Mouse (Mus musculus) layer of hippocampus, adult 11-12 months (tissue): Measurements from ENCODE around the gene Lama2.
"Not testable (repeated sequence)": the region's sequence is repeated elsewhere in the genome, so short reads cannot be mapped to it uniquely, and the experiment has no call there.

Experiments used
- DNase-seq: peaks from one replicate; pipeline ENCODE4 v3.0.0; 2022; ENCODE audit warnings: low spot score

The Lama2 gene

DNA sequence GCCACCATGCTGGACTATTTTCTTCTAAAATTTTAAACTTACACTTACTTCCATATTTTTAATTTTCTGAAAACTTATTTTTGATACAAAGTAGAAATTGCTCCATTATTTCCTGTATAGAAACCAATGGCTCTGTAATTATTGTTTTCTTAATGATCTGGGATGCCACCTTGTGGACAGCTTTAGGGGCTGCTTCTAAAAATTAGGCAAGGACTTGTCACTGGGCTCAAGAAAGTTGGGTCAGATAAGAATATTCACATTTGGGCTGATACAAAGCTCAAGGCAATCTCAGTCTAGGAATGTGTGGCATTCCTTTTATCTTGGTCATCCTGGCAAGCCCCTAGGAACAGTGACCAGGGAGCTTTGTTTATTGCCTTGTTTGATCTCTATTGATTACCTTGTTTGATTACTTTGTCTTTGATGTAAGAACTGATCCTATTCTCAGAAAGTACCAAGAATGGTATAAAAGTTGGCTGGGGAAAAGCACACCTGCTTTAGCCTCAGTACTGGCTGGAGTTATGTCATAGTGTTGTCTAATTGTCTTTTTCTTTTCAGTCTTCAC, 606.7 kb downstream of the Lama2 start:
- DNase-seq: no peak

GRCm38 (mm10) chr10:27007364-27007763, 612.2 kb downstream of the Lama2 start:
- DNase-seq: no peak

- no peak for DNase-seq
Observed at GRCm38 (mm10) chr10:27005716-27006115, 613.8 kb downstream of the Lama2 start.

DNA sequence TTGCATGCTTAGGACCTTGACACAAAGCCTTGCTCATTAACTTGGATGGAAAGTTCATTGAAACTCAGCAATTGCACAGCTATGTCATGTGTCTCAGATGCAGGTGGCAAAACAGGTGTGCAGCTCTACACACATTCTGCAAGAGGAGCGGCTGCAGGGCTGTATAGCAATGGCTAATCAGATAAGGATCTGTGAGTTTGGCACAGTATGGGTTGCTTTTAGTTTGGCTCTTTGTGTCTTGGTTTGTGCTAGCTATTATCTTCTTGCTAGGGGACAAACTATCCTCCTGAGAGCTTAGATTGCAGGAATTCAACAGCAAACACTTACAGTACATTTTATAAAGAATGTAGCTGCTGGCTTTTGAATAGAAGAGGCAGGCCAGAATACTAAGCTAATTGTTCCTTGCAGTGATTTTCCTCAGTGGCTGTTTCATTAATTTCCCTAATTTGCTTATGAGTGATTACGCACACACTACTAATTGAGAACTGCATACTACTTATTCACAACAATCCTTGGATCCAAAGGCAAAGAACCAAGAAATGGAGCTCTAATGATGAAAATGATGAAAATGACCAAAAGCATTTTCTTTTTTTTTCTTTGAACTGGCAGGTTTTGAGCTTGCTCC, 617.9 kb downstream of the Lama2 start:
- DNase-seq: no peak

- DNase-seq: no peak
Observed at GRCm38 (mm10) chr10:26996684-26997083, 622.9 kb downstream of the Lama2 start.

- DNase-seq: no peak
Observed at GRCm38 (mm10) chr10:26995987-26996386, 623.6 kb downstream of the Lama2 start.

DNA sequence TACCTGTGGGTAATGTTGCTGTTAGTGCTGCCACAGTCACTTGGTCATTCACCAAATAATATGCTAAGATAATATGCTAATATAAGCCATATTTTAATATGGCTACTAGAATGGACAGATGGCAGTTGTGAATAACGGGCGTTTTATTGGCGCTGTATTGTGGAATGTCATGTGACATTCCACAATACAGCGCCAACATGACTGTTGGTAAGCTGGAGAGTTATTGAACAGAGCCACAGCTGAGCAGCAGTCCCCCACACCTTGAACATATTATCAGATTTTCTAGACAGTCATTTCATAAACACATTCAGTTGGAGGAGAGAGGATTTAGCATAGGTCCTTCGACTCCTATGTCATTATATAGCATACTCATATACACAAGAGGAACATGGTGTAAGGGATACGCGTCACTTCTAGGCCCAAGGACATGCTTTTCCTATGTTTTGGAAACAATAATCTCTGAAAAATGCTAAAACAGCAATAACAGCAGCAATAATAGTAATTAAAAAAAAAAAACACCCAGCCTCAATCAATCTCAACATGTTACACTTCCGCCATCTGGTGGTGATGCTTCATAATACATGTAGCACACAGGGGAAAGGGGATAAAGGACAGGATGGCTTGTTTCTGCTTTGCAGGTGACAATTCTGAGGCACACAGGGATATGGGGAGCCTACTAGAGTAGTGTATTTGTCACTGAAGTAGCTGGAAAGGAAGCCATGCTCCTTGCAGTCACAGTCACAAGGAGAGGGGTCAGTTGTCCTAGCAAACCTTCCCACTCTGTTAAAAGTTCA, 624.2 kb downstream of the Lama2 start:
- DNase-seq: peak; percentile 75

- DNase-seq: no peak
Observed at GRCm38 (mm10) chr10:26993971-26994761, 625.4 kb downstream of the Lama2 start.

- no peak for DNase-seq
Observed at GRCm38 (mm10) chr10:26985451-26985850, 634.1 kb downstream of the Lama2 start.

- DNase-seq: not testable (repeated sequence)
Observed at GRCm38 (mm10) chr10:26984082-26984481, 635.5 kb downstream of the Lama2 start.

- DNase-seq: no peak
Observed at GRCm38 (mm10) chr10:26983583-26983982, 636.0 kb downstream of the Lama2 start.

GRCm38 (mm10) chr10:26982621-26983020, 636.9 kb downstream of the Lama2 start:
- no peak for DNase-seq

DNA sequence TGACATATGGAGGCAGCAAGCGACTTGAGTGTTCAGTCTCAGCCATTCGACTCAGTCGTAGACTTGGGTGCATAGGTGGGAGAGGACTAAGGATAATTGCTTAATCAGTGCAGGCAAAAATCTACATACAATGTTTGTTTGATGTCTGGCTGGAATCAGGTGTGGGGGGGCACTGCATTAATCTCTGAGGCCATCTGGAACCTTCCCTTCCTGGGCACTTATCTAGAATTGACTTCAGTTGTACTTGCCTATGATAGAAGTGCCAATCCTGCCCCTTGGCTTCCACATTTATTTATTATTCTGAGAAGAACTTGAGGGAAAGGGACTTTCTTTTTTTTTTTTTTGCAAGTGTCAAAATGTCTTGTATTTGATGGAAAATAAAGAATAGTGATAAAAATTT, 644.2 kb downstream of the Lama2 start:
- no peak for DNase-seq

GRCm38 (mm10) chr10:26974224-26974623, 645.3 kb downstream of the Lama2 start:
- DNase-seq: no peak

DNA sequence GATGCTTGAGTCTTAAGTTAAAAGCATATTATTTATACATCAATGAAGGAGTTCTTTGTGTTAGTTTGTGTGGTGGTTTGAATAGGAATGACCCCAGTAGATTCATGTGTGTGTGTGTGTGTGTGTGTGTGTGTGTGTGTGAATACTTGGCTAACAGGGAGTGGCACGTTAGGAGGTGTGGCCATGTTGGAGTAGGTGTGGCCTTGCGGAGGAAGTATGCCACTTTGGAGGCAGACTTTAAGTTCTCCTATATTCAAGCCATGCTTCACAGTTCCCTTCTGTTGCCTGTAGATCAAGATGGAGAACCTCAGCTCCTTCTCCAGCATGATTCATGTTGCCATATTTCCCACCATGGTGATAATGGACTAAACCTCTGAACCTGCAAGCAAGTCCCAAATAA, 646.0 kb downstream of the Lama2 start:
- DNase-seq: no peak

GRCm38 (mm10) chr10:26958513-26958912, 661.0 kb downstream of the Lama2 start:
- no peak for DNase-seq

GRCm38 (mm10) chr10:26950448-26950847, 669.1 kb downstream of the Lama2 start:
- no peak for DNase-seq

DNA sequence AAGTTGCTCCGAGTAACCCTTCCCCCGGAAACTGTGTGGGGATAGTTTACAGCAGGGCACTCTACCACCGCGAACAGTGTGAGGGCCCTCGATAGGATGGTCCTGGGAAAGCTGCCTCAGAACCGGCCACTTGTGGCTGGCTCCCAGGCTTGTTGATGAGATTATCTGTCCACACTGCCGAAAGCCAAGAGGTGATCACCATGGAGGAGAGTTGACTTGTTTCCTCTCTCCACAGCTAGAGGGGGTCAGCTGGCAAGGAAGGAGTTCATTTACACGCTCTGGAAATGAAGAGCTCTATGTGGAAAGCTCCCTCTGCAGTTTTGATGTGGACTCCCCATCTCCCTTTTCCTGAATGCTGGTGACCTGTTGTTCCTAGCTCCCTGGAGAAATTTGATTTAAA, 669.9 kb downstream of the Lama2 start:
- DNase-seq: no peak

DNA sequence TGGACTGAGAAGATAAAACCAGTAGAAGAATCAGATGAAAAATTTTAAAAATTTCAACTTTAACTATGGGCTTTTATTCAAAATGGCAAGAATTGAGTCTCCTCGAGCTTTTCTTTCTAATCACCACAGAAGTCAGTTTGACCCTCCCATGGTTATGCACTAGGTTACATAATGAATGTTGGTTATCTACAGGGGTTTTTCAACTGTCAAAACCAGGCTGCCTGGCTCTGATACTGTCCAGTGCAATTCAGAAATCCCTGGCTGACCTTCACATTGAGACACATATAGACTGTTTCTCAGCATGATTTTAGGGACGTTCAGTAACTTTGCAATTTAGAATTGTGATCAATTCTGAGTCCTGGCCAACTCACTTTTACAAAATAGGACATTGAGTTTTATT, 671.2 kb downstream of the Lama2 start:
- no peak for DNase-seq

GRCm38 (mm10) chr10:26939549-26939948, 680.0 kb downstream of the Lama2 start:
- no peak for DNase-seq

DNA sequence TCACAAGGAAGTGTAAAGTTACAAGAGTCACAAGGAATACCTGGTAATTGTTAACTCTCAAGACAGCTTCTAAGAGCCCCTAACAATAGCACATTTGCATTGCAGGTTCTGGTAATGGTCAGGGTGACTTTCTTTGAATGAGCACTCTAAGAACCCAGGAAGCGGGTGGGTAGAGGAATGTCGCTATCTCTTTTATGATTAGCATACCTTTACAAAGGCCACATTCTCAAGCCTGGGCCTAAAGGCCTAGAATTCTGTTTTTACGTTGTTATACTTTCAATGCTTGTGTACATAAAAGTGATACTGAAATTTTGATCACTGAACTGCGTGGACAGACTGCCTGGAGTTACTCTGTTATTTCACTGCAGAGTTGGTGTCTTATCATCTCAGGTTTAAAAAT, 681.1 kb downstream of the Lama2 start:
- not testable (repeated sequence) for DNase-seq

DNA sequence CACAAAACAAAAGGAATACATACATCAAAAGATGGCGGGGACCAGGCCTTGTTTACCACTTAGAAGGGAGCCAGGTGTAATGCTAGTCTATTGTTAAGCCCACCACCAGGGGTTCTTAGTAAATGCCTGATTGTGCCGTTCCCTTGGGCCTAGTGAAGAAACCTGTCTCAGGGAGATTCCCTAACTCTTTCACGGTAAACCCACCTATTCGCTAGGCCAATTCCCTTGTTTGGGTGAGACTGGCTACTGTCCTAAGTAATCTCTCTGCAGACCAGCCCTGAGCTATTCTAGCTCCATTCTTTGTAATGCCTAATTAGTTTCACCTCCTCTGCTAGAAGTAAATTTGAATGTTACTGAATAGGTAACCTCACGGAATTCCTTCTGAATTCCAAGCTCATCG, 683.5 kb downstream of the Lama2 start:
- not testable (repeated sequence) for DNase-seq
